Comparison of ENCODE assay signal across 9 mouse cellular contexts in genomic region chr17:15530141-15530540, GRCm38 (mm10). TPM values are rescaled to one million over a fixed set of nuclear protein-coding genes. Genes with fewer than 3 reads are reported as not detected.
DNase-seq lines count a peak whose midpoint lies in the region; ATAC-seq and TF ChIP-seq lines count a peak whose summit lies in the region.
"Had no signal": no experiment of that assay in that cellular context is flagged by ENCODE, and none has a peak within 500 bp of the region (broad histone marks: within the 10 kb centered on the region; RNA-seq: fewer than 3 reads in every experiment).

No protein-coding gene starts in this region.

- no peak overlapping the region for H3K4me3 ChIP-seq in cerebellum, adult 2 months (replicated peaks; ENCODE audit: insufficient read depth, low read depth, low read length)
- H3K4me3 ChIP-seq in liver, embryonic 12.5 days: no peak overlapping the region
- no peak overlapping the region for H3K4me3 ChIP-seq in bone marrow macrophage, adult 2 months (ENCODE audit: insufficient read depth, low read length)
- H3K4me3 ChIP-seq: liver, embryonic 15.5 days had no signal

- peaks cover 6% of the 10 kb centered on the region for H3K36me3 ChIP-seq in liver, embryonic 12.5 days

- no peak overlapping the region for H3K9ac ChIP-seq in liver, embryonic 12.5 days
- H3K9ac ChIP-seq: liver, embryonic 15.5 days had no signal

- peaks cover 3% of the 10 kb centered on the region for H3K4me1 ChIP-seq in cerebellum, adult 2 months (ENCODE audit: control insufficient read depth, insufficient read depth, low read length)
- peaks cover 24% of the 10 kb centered on the region for H3K4me1 ChIP-seq in liver, embryonic 12.5 days
- peaks cover 14% of the 10 kb centered on the region for H3K4me1 ChIP-seq in bone marrow macrophage, adult 2 months (ENCODE audit: control insufficient read depth, insufficient read depth, low read length)

- no peak for TF ChIP-seq POLR2A in cerebellum, adult 2 months (IDR thresholded peaks at IDR 0.05; ENCODE audit: borderline replicate concordance, insufficient read depth, low read length)
- TF ChIP-seq POLR2A in bone marrow macrophage, adult 2 months (IDR thresholded peaks at IDR 0.05; ENCODE audit: borderline replicate concordance, low read depth, low read length): no peak

- peak; percentile 25 to 29 for DNase-seq in cerebellum, adult 2 months
- no peak for DNase-seq in cerebellum, adult 8-10 months
- DNase-seq in liver: peak; percentile 21
- peak; percentile 65 for DNase-seq in layer of hippocampus, adult 11-12 months (ENCODE audit: low spot score)
- peak; percentile 65 for DNase-seq in retina, embryonic 14.5 days (ENCODE audit: low spot score)
- DNase-seq in gastrocnemius, adult 18-20 months (ENCODE audit: low spot score): no peak

- 5% methylated on average over 5 of the region's 5 CpGs for WGBS in cerebellum, adult 2 months
- 14% methylated on average over 5 of the region's 5 CpGs for whole genome bisulfite sequencing in liver, embryonic 12.5 days (ENCODE audit: insufficient replicate concordance)

- peak; percentile 25; the same call in 1 of the 2 replicates for TF ChIP-seq CTCF in cerebellum, adult 2 months (IDR thresholded peaks at IDR 0.05; ENCODE audit: borderline replicate concordance, insufficient read depth, low read depth, low read length)
- TF ChIP-seq CTCF in bone marrow macrophage, adult 2 months (IDR thresholded peaks at IDR 0.05; ENCODE audit: low read depth, low read length): peak; percentile 39; the same call in 1 of the 2 replicates

- no peak overlapping the region for H3K4me2 ChIP-seq in liver, embryonic 12.5 days
- H3K4me2 ChIP-seq: liver, embryonic 15.5 days had no signal

- H3K9me3 ChIP-seq in liver, embryonic 12.5 days (replicated peaks): no peaks in the 10 kb centered on the region
- H3K9me3 ChIP-seq: liver, embryonic 15.5 days had no signal

- no peak for ATAC-seq in liver, embryonic 12.5 days

- H3K27ac ChIP-seq in cerebellum, adult 2 months (ENCODE audit: insufficient read depth, low read length): no peak overlapping the region
- no peak overlapping the region for H3K27ac ChIP-seq in liver, embryonic 12.5 days
- H3K27ac ChIP-seq in bone marrow macrophage, adult 2 months (ENCODE audit: insufficient read depth, low read depth, low read length): no peak overlapping the region
- H3K27ac ChIP-seq: liver, embryonic 15.5 days had no signal

- no peaks in the 10 kb centered on the region for H3K27me3 ChIP-seq in cerebellum, adult 2 months (ENCODE audit: control insufficient read depth, insufficient read depth, low read length)
- H3K27me3 ChIP-seq in liver, embryonic 12.5 days (replicated peaks): peaks cover 5% of the 10 kb centered on the region

RNA-seq across cellular contexts. Expression of gene Pdcd2, which starts 3.0 kb away (rescaled TPM):
- polyA plus RNA-seq in cerebellum, adult 2 months (2012; rRNA removed): 26.3 and 28.1 TPM in 2 replicates
- polyA plus RNA-seq in liver, embryonic 12.5 days (2016; fragmentation: Nextera tagmentation; extraction: Ambion mirVana): 39.2 and 39.8 TPM in 2 replicates
- 21.9 and 32.4 TPM in 2 replicates for polyA plus RNA-seq in bone marrow macrophage, adult 2 months (2012; ENCODE audit: insufficient read depth, insufficient read length, missing spikeins)
- total RNA-seq in gastrocnemius, adult 18-20 months (2021): 10 to 100 TPM; 13.8 to 19.2 TPM

RNA-seq across cellular contexts. Expression of gene Tbp, which starts 30.5 kb away (rescaled TPM):
- polyA plus RNA-seq in cerebellum, adult 2 months (2012; rRNA removed): 58.2 and 68.7 TPM in 2 replicates
- polyA plus RNA-seq in liver, embryonic 12.5 days (2016; fragmentation: Nextera tagmentation; extraction: Ambion mirVana): 27.6 and 28.2 TPM in 2 replicates
- polyA plus RNA-seq in bone marrow macrophage, adult 2 months (2012; ENCODE audit: insufficient read depth, insufficient read length, missing spikeins): 29.9 and 33.7 TPM in 2 replicates
- total RNA-seq in gastrocnemius, adult 18-20 months (2021): 1 to 10 TPM; 6.7 to 7.0 TPM

RNA-seq across cellular contexts. Expression of gene Psmb1, which starts 30.6 kb away (rescaled TPM):
- polyA plus RNA-seq in cerebellum, adult 2 months (2012; rRNA removed): 157 and 162 TPM in 2 replicates
- polyA plus RNA-seq in liver, embryonic 12.5 days (2016; fragmentation: Nextera tagmentation; extraction: Ambion mirVana): 175 and 181 TPM in 2 replicates
- 146 and 150 TPM in 2 replicates for polyA plus RNA-seq in bone marrow macrophage, adult 2 months (2012; ENCODE audit: insufficient read depth, insufficient read length, missing spikeins)
- 100 to 1,000 TPM; 105 to 115 TPM for total RNA-seq in gastrocnemius, adult 18-20 months (2021)

RNA-seq across cellular contexts. Expression of gene Prdm9, which starts 34.0 kb away (rescaled TPM):
- polyA plus RNA-seq in cerebellum, adult 2 months (2012; rRNA removed): 4.3 and 4.8 TPM in 2 replicates
- polyA plus RNA-seq in liver, embryonic 12.5 days (2016; fragmentation: Nextera tagmentation; extraction: Ambion mirVana): 0.80 and 0.83 TPM in 2 replicates
- 12.3 and 12.5 TPM in 2 replicates for polyA plus RNA-seq in bone marrow macrophage, adult 2 months (2012; ENCODE audit: insufficient read depth, insufficient read length, missing spikeins)
- total RNA-seq in gastrocnemius, adult 18-20 months (2021): 1 to 10 TPM; 2.2 to 3.0 TPM

Comparison
In these comparisons a context has a peak if more than half of its experiments do, and no peak if none do; other contexts are left out.
1. DNase-seq: peak in cerebellum, adult 2 months (2 of 2), liver (single experiment), layer of hippocampus, adult 11-12 months (single experiment) and retina, embryonic 14.5 days (single experiment); none in cerebellum, adult 8-10 months (single experiment) and gastrocnemius, adult 18-20 months (single experiment).